Mouse (Mus musculus) testis, adult 2 months (tissue): ENCODE data around the gene Nr1d1.

ENCODE experiments used
- CTCF ChIP-seq: fragments of 200-500 bp; IDR thresholded peaks from 2 replicates; pipeline ENCODE4 v1.5.1; 2012; ENCODE audit warnings: low read depth, mild to moderate bottlenecking, inconsistent platforms, low read length, moderate library complexity; ENCODE audit not compliant: control insufficient read depth, insufficient read depth, insufficient replicate concordance
- POLR2A ChIP-seq: fragments of 200-500 bp; IDR thresholded peaks from 2 replicates; pipeline ENCODE4 v1.6.1; 2012; ENCODE audit warnings: low read depth, mild to moderate bottlenecking, inconsistent platforms, low read length, moderate library complexity; ENCODE audit not compliant: control insufficient read depth

DNA sequence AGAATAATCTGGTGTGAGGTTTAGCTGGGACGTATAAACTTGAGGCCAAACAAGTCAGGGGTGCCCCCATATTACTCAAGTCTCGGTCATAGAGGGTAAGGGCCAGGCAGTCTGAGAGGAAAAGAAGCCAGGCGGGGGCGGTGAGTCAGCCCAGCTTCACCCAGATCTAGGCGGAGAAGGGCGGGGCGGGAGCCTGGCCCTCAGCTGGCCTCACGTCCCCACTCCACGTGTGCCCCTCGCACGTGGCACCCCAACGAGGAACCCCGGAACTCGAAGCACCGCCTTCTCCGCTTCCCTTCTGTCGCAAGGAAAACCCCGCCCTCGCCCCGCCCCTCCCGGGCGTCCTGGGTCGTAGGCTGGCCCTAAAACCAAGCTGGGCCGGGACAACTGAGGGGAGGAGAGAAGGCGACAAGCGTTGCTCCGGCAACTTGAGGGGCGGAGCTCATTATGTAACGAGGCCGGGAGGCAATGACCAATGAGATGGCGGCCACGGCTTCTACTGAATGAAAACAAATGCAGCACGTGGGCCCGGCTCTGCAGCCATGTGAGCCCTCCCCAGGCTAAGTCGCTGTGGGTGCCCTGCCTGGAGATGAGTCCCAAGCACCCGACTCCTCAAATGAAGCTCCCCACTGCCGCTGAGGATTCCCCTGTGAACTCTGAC, 1.4 kb downstream of the Nr1d1 start:
- TF ChIP-seq POLR2A (peak; percentile 66), CTCF (no peak)
